Mouse (Mus musculus): Measurements from ENCODE around the gene Iqub. TPM values are rescaled to one million over a fixed set of nuclear protein-coding genes. Genes with fewer than 3 reads are reported as not detected.

Iqub gene
- polyA plus RNA-seq (2012) = not detected in 2 replicates

DNA sequence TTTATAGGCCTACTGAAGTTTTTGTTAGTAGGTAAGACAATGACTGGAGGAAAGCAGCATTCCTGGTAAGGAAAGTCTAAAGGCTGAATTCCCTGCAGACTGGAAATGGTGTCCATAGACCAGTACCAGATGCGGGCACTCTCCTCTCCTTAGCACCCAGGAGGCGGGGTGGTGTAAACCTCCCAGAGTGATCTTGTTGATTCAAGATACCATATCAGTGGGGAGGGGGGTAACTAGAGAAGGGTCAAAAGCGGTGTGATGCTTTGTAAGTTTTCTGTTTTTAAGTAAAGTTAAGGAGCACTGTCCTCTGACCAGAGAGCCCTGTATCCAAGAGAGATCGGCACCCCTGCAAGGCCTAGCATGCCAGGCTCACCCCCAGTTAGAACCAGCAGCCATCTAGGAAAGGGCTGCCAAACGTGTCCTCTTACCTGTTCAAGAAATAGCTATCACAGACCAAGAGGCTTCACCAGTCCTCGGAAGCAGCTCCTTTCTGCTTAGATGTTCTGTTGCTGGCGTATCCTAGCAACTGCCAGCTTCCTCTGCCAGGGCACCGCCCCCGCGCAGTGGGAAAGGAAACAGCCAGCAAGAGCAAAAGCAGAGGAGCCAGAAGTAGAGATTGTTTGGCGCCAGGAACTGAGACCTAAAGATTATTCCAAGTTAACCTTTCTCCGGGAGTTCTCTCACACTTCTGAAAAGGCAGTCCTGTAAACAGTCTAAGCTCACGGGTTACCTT, at the start of gene Iqub:
TSS of gene Iqub (minus strand) at position 516 of the 733 bp plus-strand sequence.
- no peak for TF ChIP-seq GATA1 (IDR thresholded peaks at IDR 0.05; ENCODE audit: low read length)

DNA sequence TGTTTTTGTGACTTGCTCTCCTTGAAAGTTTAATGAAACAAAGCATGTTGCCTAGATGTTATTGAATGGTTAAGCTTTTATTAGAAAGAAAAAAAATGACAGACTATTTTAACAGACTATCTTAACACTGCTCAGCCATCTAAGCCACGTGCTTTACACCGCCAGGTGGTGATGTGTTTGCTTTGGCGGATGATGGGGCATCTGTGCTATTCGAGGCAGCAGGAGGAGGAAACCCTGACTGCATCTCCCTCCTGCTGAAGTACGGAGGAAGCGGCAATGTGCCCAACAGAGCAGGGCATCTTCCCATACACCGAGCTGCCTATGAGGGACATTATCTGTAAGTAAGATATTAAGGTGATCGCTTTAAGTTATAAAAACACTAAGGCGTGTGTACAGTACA, 49.2 kb upstream of the Iqub start:
- no peak for TF ChIP-seq GATA1 (IDR thresholded peaks at IDR 0.05; ENCODE audit: low read length)

DNA sequence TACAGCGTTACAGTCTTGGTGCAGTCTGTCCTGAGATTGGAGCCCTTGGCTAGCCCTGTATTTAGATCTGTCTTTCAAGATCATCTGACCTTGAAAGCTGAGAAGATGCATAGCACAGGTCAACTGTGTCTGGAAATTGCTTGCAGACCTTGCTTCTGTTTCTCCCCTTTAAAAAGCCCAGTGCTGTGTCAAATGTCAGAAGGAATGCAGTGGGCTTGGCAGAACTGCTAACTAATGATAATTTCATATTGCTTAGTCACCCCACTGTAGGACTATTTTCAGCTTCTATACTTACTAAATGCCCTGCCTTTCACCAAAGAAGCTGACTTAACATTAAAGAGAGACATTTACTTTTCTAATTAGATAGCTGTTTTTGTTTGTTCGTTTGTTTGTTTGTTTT, 40.6 kb upstream of the Iqub start:
- no peak for TF ChIP-seq GATA1 (IDR thresholded peaks at IDR 0.05; ENCODE audit: low read length)

- TF ChIP-seq GATA1 (IDR thresholded peaks at IDR 0.05; ENCODE audit: low read length) = no peak
These were observed 39.7 kb upstream of the Iqub start for GRCm38 (mm10) chr6:24554427-24555086.

GRCm38 (mm10) chr6:24552046-24552445, 37.2 kb upstream of the Iqub start:
- TF ChIP-seq GATA1 (IDR thresholded peaks at IDR 0.05; ENCODE audit: low read length) = no peak

DNA sequence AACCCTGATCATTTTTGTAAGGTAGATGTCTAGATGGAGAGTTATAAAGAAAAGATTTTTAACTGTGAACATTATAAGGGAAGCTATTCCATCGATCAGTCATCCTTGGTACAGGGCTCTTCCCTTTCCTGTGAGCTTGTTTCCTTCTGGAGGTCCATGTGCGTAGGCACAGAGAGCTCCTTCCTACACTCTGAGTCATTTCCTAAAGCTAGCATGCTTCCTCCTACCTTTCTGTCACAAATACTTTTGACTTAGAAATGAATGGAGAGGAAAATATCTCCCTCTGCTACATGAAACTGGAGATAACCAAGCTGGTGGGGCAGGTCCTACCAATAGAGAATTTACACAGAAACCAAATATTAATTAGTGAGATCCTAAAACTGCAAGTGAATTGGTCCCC, 34.9 kb upstream of the Iqub start:
- no peak for TF ChIP-seq GATA1 (IDR thresholded peaks at IDR 0.05; ENCODE audit: low read length)

DNA sequence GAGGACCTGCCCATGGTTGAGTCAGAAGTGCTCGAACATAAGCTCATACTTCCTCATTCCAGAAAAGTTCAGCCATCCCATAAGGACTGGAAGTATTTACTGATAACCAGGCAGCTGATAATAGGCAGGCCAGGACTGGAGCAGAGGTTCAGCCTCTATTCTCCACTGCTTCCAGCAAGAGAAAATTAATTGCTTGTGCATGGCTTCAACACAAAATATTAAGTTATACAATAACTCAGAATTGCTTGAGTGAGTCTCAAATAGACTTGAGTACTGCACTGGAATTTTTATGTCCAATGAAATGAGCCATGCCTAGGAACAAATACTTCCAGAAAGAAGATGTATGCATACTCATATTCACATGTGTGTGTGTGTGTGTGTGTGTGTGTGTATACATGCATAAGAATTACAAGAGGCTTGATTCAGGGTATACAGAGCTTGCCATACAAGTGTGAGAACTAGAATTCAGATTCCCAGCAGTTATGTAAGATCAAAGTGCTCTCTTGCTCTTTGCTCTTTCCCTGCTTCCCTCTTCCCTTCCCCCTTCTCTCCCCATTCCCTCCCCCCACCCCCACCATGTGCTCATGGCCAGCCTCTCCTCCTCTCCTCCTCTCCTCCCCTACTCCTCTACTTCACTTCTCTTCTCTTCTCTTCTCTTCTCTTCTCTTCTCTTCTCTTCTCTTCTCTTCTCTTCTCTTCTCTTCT, 32.0 kb upstream of the Iqub start:
- TF ChIP-seq GATA1 (IDR thresholded peaks at IDR 0.05; ENCODE audit: low read length) = no peak

DNA sequence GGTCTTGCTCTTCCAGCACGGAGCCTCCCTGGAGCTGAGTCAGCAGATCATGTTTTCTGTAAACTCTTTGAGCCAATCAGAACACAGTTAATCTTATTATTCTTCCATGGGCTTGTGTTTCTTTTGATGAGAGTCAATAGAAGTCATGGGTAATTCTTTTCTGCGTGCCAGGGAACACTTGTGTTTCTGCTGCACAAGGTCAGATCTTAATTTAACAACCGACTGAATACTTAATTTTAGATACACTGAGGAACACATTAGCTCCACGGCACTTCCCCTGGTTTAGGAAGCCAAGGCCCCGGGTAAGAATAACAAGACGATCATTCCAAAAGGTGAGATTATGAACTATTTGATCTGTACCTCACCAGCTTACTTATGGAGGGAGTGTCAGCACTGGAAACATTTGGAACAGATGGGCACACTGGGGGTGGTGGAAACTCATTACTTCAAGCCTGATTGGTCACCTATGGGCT, 28.3 kb upstream of the Iqub start:
- TF ChIP-seq GATA1 (IDR thresholded peaks at IDR 0.05; ENCODE audit: low read length) = no peak

- TF ChIP-seq GATA1 (IDR thresholded peaks at IDR 0.05; ENCODE audit: low read length) = no peak
These were observed 27.5 kb upstream of the Iqub start for GRCm38 (mm10) chr6:24542393-24542792.

DNA sequence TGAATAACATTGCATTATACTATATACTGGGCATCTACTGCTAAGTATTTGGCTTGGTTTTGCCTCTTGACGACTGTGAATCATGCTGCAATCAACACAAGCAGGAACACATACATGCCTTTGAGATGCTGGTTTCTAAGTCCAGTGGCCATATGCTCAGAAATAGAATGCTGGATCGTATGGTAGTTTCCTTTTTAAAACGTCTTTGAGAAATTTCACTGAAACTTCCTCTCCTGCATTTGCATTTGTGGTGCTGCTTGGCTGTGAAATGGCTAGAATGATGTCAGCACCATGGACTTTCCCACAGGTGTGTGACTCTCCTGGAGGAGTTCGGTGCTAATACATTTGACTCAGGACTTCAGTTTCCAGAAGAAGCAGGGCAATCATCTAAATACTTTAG, 25.2 kb upstream of the Iqub start:
- no peak for TF ChIP-seq GATA1 (IDR thresholded peaks at IDR 0.05; ENCODE audit: low read length)

- TF ChIP-seq GATA1 (IDR thresholded peaks at IDR 0.05; ENCODE audit: low read length) = no peak
These were observed 23.6 kb upstream of the Iqub start for GRCm38 (mm10) chr6:24538435-24538834.

- TF ChIP-seq GATA1 (IDR thresholded peaks at IDR 0.05; ENCODE audit: low read length) = no peak
These were observed 17.9 kb upstream of the Iqub start for GRCm38 (mm10) chr6:24532804-24533203.

DNA sequence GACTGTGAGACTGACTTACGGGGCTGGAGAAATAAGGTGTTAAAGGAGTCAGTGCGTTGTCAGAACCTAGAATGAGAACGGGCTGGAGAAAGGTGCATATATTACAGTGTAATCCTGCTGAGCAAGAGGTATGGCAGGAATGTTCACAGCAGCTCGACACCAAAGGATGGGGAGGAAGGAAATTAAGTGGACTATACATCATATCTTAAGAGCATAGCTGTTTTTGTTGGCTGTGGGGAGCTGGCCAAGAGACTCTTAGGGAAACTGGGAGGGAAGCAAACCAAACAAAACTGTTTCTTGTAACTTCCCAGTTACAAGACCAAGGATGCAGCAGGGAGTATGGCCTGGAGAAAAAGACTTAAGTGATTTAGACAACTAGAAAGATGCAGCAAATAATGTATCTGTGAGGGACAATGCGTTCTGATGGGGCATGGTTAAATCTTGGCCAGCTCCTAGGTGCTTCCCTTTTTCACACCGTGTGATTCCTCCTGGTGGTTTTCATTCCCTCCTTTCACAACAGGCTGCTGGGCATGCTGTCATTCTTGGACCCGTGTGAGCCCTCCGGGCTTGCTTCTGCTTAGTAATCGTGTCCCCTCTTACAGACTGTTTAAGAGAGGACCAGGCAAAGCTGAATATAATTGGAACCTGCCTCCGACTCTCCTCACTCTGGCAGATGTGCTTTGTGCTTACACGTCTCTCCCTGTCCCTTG, 16.0 kb upstream of the Iqub start:
- no peak for TF ChIP-seq GATA1 (IDR thresholded peaks at IDR 0.05; ENCODE audit: low read length)

DNA sequence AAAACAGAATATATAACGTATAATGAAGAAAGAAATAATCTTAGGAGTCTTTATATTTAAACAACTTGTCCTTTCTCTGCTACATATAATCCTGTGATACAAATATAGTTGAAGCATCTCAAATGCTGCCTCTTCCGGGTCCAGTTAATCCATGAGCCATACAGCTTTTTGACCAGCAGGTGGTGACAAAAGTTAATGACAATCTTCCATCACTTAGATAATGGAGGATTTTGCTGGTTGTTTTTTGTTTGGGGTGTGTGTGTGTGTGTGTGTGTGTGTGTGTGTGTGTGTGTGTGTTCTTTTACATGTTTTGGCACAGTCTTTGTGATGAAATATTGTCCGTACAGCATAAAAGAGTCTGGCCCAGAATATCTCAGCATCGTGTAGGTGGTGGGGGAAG, 15.3 kb upstream of the Iqub start:
- no peak for TF ChIP-seq GATA1 (IDR thresholded peaks at IDR 0.05; ENCODE audit: low read length)

DNA sequence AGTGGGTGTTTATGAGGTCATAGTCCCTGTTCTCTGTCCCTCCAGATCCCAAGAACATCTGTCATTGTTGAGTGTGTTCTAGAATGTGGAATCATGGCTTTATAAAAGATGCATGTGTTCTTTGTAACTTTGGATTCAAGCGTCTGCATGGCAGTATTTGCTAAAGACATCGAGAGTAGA, 13.1 kb upstream of the Iqub start, which contains the start of gene Asb15:
TSS of gene Asb15 (plus strand) at position 81 of the 180 bp plus-strand sequence.
- TF ChIP-seq GATA1 (IDR thresholded peaks at IDR 0.05; ENCODE audit: low read length) = no peak

Data from G1E-ER4 (cell line).